In the genomic region with DNA sequence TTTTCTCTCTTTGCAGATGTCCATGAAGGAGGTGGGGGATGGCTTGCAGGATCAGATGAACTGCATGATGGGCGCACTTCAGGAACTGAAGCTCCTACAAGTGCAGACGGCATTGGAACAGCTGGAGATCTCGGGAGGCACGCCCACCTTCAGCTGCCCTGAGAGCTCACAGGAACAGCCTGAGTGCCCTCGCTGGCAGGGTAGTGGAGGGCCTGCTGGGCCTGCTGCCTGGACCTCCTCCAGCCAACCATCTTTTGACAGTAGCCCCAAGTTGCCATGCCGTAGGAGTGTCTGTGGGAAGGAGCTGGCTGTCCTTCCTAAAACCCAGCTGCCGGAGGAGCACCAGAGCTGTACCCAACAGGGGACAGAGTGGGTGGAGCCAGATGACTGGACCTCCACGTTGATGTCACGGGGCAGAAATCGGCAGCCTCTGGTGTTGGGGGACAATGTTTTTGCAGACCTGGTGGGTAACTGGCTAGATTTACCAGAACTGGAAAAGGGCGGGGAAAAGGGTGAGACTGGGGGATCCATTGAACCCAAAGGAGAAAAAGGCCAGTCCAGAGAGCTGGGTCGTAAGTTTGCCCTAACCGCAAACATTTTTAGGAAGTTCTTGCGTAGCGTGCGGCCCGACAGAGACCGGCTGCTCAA, we compare ENCODE assay signal across 14 mouse cellular contexts. TPM values are rescaled to one million over a fixed set of nuclear protein-coding genes. Genes with fewer than 3 reads are reported as not detected.
DNase-seq lines count a peak whose midpoint lies in the region; ATAC-seq and TF ChIP-seq lines count a peak whose summit lies in the region.
"Had no signal": no experiment of that assay in that cellular context is flagged by ENCODE, and none has a peak within 500 bp of the region (broad histone marks: within the 10 kb centered on the region; RNA-seq: fewer than 3 reads in every experiment).

No protein-coding gene starts in this region.

- no peak overlapping the region for H3K27ac ChIP-seq in lung, postnatal 0 days (ENCODE audit: low read length)
- H3K27ac ChIP-seq in embryonic facial prominence, embryonic 12.5 days: 0 out of 2 replicates have a peak overlapping the region, but pooled peaks have one; percentile 5
- no peak overlapping the region; the same call in 1 of the 2 replicates for H3K27ac ChIP-seq in limb, embryonic 13.5 days
- no peak overlapping the region for H3K27ac ChIP-seq in forebrain, embryonic 12.5 days
- H3K27ac ChIP-seq: midbrain, embryonic 10.5 days; stomach, postnatal 0 days had no signal

- no peaks in the 10 kb centered on the region for H3K9me3 ChIP-seq in lung, postnatal 0 days (ENCODE audit: low read length)
- no peaks in the 10 kb centered on the region for H3K9me3 ChIP-seq in embryonic facial prominence, embryonic 12.5 days
- H3K9me3 ChIP-seq in limb, embryonic 13.5 days: no peaks in the 10 kb centered on the region
- no peaks in the 10 kb centered on the region for H3K9me3 ChIP-seq in forebrain, embryonic 12.5 days
- H3K9me3 ChIP-seq: midbrain, embryonic 10.5 days had no signal

- peak; percentile 18; the same call in 1 of the 2 replicates for ATAC-seq in lung, postnatal 0 days
- ATAC-seq in embryonic facial prominence, embryonic 12.5 days (ENCODE audit: insufficient number of reproducible peaks, insufficient read depth, low FRiP score, low TSS enrichment): no peak
- peak; percentile 17; the same call in 1 of the 2 replicates for ATAC-seq in limb, embryonic 13.5 days (ENCODE audit: low FRiP score, low read depth)
- no peak for ATAC-seq in forebrain, embryonic 12.5 days (ENCODE audit: low FRiP score)

- no peak for TF ChIP-seq EP300 in lung, postnatal 0 days (IDR thresholded peaks at IDR 0.05)

- H3K4me1 ChIP-seq in lung, postnatal 0 days (ENCODE audit: insufficient read depth, low read depth, low read length): no peaks in the 10 kb centered on the region
- peaks cover 38% of the 10 kb centered on the region for H3K4me1 ChIP-seq in embryonic facial prominence, embryonic 12.5 days
- peaks cover 22% of the 10 kb centered on the region for H3K4me1 ChIP-seq in limb, embryonic 13.5 days
- H3K4me1 ChIP-seq in forebrain, embryonic 12.5 days: peaks cover 20% of the 10 kb centered on the region

- H3K27me3 ChIP-seq in lung, postnatal 0 days (replicated peaks; ENCODE audit: insufficient read depth, low read length): no peaks in the 10 kb centered on the region
- H3K27me3 ChIP-seq in embryonic facial prominence, embryonic 12.5 days: no peaks in the 10 kb centered on the region
- H3K27me3 ChIP-seq in limb, embryonic 13.5 days: no peaks in the 10 kb centered on the region
- H3K27me3 ChIP-seq in forebrain, embryonic 12.5 days: no peaks in the 10 kb centered on the region
- H3K27me3 ChIP-seq: CH12.LX had no signal

- no peak overlapping the region for H3K4me3 ChIP-seq in lung, postnatal 0 days (ENCODE audit: low read depth, low read length)
- no peak overlapping the region for H3K4me3 ChIP-seq in embryonic facial prominence, embryonic 12.5 days
- no peak overlapping the region for H3K4me3 ChIP-seq in limb, embryonic 13.5 days
- no peak overlapping the region for H3K4me3 ChIP-seq in forebrain, embryonic 12.5 days (replicated peaks)
- H3K4me3 ChIP-seq: midbrain, embryonic 10.5 days had no signal

- no peaks in the 10 kb centered on the region for H3K36me3 ChIP-seq in lung, postnatal 0 days (ENCODE audit: insufficient read depth, low read length)
- H3K36me3 ChIP-seq in embryonic facial prominence, embryonic 12.5 days: no peaks in the 10 kb centered on the region
- H3K36me3 ChIP-seq in limb, embryonic 13.5 days: no peaks in the 10 kb centered on the region
- no peaks in the 10 kb centered on the region for H3K36me3 ChIP-seq in forebrain, embryonic 12.5 days (replicated peaks)
- H3K36me3 ChIP-seq: midbrain, embryonic 10.5 days had no signal

- H3K4me2 ChIP-seq in lung, postnatal 0 days (replicated peaks; ENCODE audit: low read depth, low read length): no peak overlapping the region
- no peak overlapping the region for H3K4me2 ChIP-seq in embryonic facial prominence, embryonic 12.5 days (replicated peaks)
- H3K4me2 ChIP-seq in limb, embryonic 13.5 days (replicated peaks): no peak overlapping the region
- no peak overlapping the region for H3K4me2 ChIP-seq in forebrain, embryonic 12.5 days

- DNase-seq in gastrocnemius, postnatal 10 days: peak; percentile 44
- DNase-seq in gastrocnemius, adult 8-10 months (ENCODE audit: low spot score in 2 of 2): no peak
- no peak for DNase-seq in lung, postnatal 0 days (ENCODE audit: low spot score)
- no peak for DNase-seq in lung, postnatal 25 days (ENCODE audit: low spot score)
- DNase-seq in urinary bladder, adult 2 months (ENCODE audit: low spot score): no peak
- DNase-seq: heart, postnatal 36 days; kidney, adult 9 months; layer of hippocampus, postnatal 36 days had no signal

- WGBS in lung, postnatal 0 days: 65% methylated on average over 18 of the region's 18 CpGs
- WGBS in embryonic facial prominence, embryonic 12.5 days: 64% methylated on average over 18 of the region's 18 CpGs
- 58% methylated on average over 18 of the region's 18 CpGs for WGBS in limb, embryonic 13.5 days
- 65% methylated on average over 18 of the region's 18 CpGs for WGBS in forebrain, embryonic 12.5 days

- TF ChIP-seq CTCF in lung, postnatal 0 days (IDR thresholded peaks at IDR 0.05): no peak

- H3K9ac ChIP-seq in lung, postnatal 0 days (replicated peaks; ENCODE audit: low read depth): no peak overlapping the region
- no peak overlapping the region for H3K9ac ChIP-seq in embryonic facial prominence, embryonic 12.5 days
- H3K9ac ChIP-seq in limb, embryonic 13.5 days: no peak overlapping the region
- H3K9ac ChIP-seq in forebrain, embryonic 12.5 days: no peak overlapping the region

RNA-seq across cellular contexts. Expression of a gene that starts 12.1 kb away (rescaled TPM):
- total RNA-seq in gastrocnemius, postnatal 10 days (2021): 10 to 100 TPM in 1 of 2 experiments, 1 to 10 TPM in 1; 9.7 to 14.6 TPM
- total RNA-seq in gastrocnemius, adult 8-10 months (2022): 1 to 10 TPM; 2.5 to 4.4 (median 3.1) TPM
- polyA plus RNA-seq in lung, postnatal 0 days (2015; fragmentation: Nextera tagmentation; extraction: Ambion mirVana): 2.7 and 3.9 TPM in 2 replicates
- polyA plus RNA-seq in embryonic facial prominence, embryonic 12.5 days (2016; fragmentation: Nextera tagmentation; extraction: Ambion mirVana): 2.5 and 3.1 TPM in 2 replicates
- 2.1 and 2.5 TPM in 2 replicates for polyA plus RNA-seq in limb, embryonic 13.5 days (2015; fragmentation: Nextera tagmentation; extraction: Ambion mirVana)
- 19.8 and 27.1 TPM in 2 replicates for polyA plus RNA-seq in urinary bladder, adult 2 months (2012; rRNA removed)
- polyA plus RNA-seq in forebrain, embryonic 12.5 days (2016; fragmentation: Nextera tagmentation; extraction: Ambion mirVana): 3.6 and 4.1 TPM in 2 replicates

RNA-seq across cellular contexts. Expression of a gene that starts 29.1 kb away (rescaled TPM):
- total RNA-seq in gastrocnemius, postnatal 10 days (2021): 1 to 10 TPM; 8.6 to 9.7 TPM
- total RNA-seq in gastrocnemius, adult 8-10 months (2022): 10 to 100 TPM in 3 of 4 experiments, 1 to 10 TPM in 1; 8.9 to 13.5 (median 11.1) TPM
- polyA plus RNA-seq in lung, postnatal 0 days (2015; fragmentation: Nextera tagmentation; extraction: Ambion mirVana): 15.0 and 16.2 TPM in 2 replicates
- polyA plus RNA-seq in embryonic facial prominence, embryonic 12.5 days (2016; fragmentation: Nextera tagmentation; extraction: Ambion mirVana): 44.6 and 45.8 TPM in 2 replicates
- 39.3 and 40.1 TPM in 2 replicates for polyA plus RNA-seq in limb, embryonic 13.5 days (2015; fragmentation: Nextera tagmentation; extraction: Ambion mirVana)
- 10.4 and 10.8 TPM in 2 replicates for polyA plus RNA-seq in urinary bladder, adult 2 months (2012; rRNA removed)
- polyA plus RNA-seq in forebrain, embryonic 12.5 days (2016; fragmentation: Nextera tagmentation; extraction: Ambion mirVana): 43.4 and 44.3 TPM in 2 replicates

Comparison
In these comparisons a context has a peak if more than half of its experiments do, and no peak if none do; other contexts are left out.
1. ATAC-seq: peak in lung, postnatal 0 days (single experiment) and limb, embryonic 13.5 days (single experiment); none in embryonic facial prominence, embryonic 12.5 days (single experiment) and forebrain, embryonic 12.5 days (single experiment).